Mouse (Mus musculus) CH12.LX (cell line): ENCODE data around the gene Col18a1. TPM values are rescaled to one million over a fixed set of nuclear protein-coding genes. Genes with fewer than 3 reads are reported as not detected.

Source experiments
- DNase-seq: peaks from one replicate; pipeline ENCODE4 v3.0.0-alpha.2; 2013; ENCODE audit errors: extremely low read depth
- H3K27ac ChIP-seq: 2 replicates; pipeline ENCODE4 v1.5.1; 2012; ENCODE audit warnings: low read depth, mild to moderate bottlenecking, control low read depth, moderate library complexity; ENCODE audit not compliant: insufficient read depth
- H3K27me3 ChIP-seq: replicated peaks from 2 replicates; pipeline ENCODE3; 2012; ENCODE audit warnings: inconsistent platforms
- H3K36me3 ChIP-seq, 2 experiments: replicated peaks in 1 of 2; 2 replicates each; pipeline versions ENCODE3 to v1.6.1; 2012; ENCODE audit warnings: inconsistent platforms in 1 of 2, low read length in 1 of 2, mild to moderate bottlenecking in 1 of 2, mixed read lengths in 1 of 2, moderate library complexity in 1 of 2; ENCODE audit not compliant: control insufficient read depth in 1 of 2, insufficient read depth in 1 of 2
- H3K4me1 ChIP-seq, 2 experiments: 2 replicates each; pipeline ENCODE4 v1.6.1; 2012; ENCODE audit warnings: inconsistent platforms in 1 of 2, moderate library complexity in 1 of 2; ENCODE audit not compliant: insufficient read depth in 2 of 2, control insufficient read depth in 1 of 2
- H3K4me2 ChIP-seq: 2 replicates; pipeline ENCODE4 v1.6.1; 2012; ENCODE audit warnings: low read depth, mild to moderate bottlenecking, control low read depth; ENCODE audit not compliant: poor library complexity, insufficient read depth, severe bottlenecking
- H3K4me3 ChIP-seq, 3 experiments: fragments of 150-350 bp in 1 of 3; sonication (generic) in 1 of 3; replicated peaks in 1 of 3; 2 replicates each; pipeline versions ENCODE3 to v1.5.1; 2011 to 2012; ENCODE audit warnings: low read depth in 2 of 3, low read length in 2 of 3, mild to moderate bottlenecking in 2 of 3, moderate library complexity in 2 of 3, control low read depth in 1 of 3, improper control_type of control experiment in 1 of 3, inconsistent platforms in 1 of 3, mixed read lengths in 1 of 3; ENCODE audit not compliant: poor library complexity in 1 of 3
- H3K79me2 ChIP-seq: replicated peaks from 2 replicates; pipeline ENCODE4 v1.6.1; 2012; ENCODE audit warnings: mild to moderate bottlenecking, moderate library complexity; ENCODE audit not compliant: control insufficient read depth, poor library complexity, insufficient read depth, severe bottlenecking; ENCODE audit errors: extremely low read depth
- H3K9ac ChIP-seq: 2 replicates; pipeline ENCODE4 v1.6.1; 2012; ENCODE audit warnings: low read depth, mild to moderate bottlenecking, control low read depth, moderate library complexity; ENCODE audit not compliant: insufficient read depth
- H3K9me3 ChIP-seq: replicated peaks from 2 replicates; pipeline ENCODE3; 2012; ENCODE audit warnings: low read length, inconsistent platforms, mixed read lengths
- E2F4 ChIP-seq: IDR thresholded peaks from 2 replicates; pipeline ENCODE4 v1.6.1; 2011; ENCODE audit warnings: low read depth, low read length, improper control_type of control experiment; ENCODE audit not compliant: insufficient replicate concordance
- ELF1 ChIP-seq: IDR thresholded peaks from 2 replicates; pipeline ENCODE4 v1.6.1; 2014; ENCODE audit warnings: low read depth, mild to moderate bottlenecking, inconsistent platforms, low read length, improper control_type of control experiment
- EP300 ChIP-seq: IDR thresholded peaks from 2 replicates; pipeline ENCODE4 v1.6.1; 2011; ENCODE audit warnings: low read length, improper control_type of control experiment
- ETS1 ChIP-seq: conservative IDR thresholded peaks from 2 replicates; pipeline ENCODE4 v1.6.1; 2012; ENCODE audit warnings: low read depth, mild to moderate bottlenecking, inconsistent platforms, low read length, improper control_type of control experiment, moderate library complexity
- KAT2A ChIP-seq: IDR thresholded peaks from 2 replicates; pipeline ENCODE4 v1.6.1; 2012; ENCODE audit warnings: low read length, improper control_type of control experiment, inconsistent platforms; ENCODE audit not compliant: insufficient replicate concordance
- MAFK ChIP-seq: IDR thresholded peaks from 2 replicates; pipeline ENCODE4 v1.6.1; 2011; ENCODE audit warnings: low read length, improper control_type of control experiment; ENCODE audit not compliant: insufficient replicate concordance
- MXI1 ChIP-seq: IDR thresholded peaks from 2 replicates; pipeline ENCODE4 v1.6.1; 2011; ENCODE audit warnings: mild to moderate bottlenecking, low read depth, low read length, improper control_type of control experiment
- PAX5 ChIP-seq: IDR thresholded peaks from 2 replicates; pipeline ENCODE4 v1.6.1; 2012; ENCODE audit warnings: low read length, inconsistent platforms, mixed read lengths
- ZC3H11A ChIP-seq: IDR thresholded peaks from 2 replicates; pipeline ENCODE4 v1.6.1; 2012; ENCODE audit warnings: low read depth, mild to moderate bottlenecking, inconsistent platforms, low read length, improper control_type of control experiment
- dilution Hi-C: fragments of 300-500 bp; cut with MboI; formaldehyde crosslinking; loops from 2 replicates; pipeline ENCODE4 v1.14.3; 2020; ENCODE audit warnings: low sequenced_read_pairs; ENCODE audit not compliant: extremely low pct_unique_long_range_greater_than_20kb, extremely low pct_ligation_motif_present
- in situ Hi-C: fragments of 300-500 bp; cut with MboI; formaldehyde crosslinking; loops from 3 replicates; pipeline ENCODE4 v1.14.3; 2019; ENCODE audit warnings: low sequenced_read_pairs, low pct_ligation_motif_present, low pct_unique_long_range_greater_than_20kb, mixed read lengths
- polyA plus RNA-seq: library from polyadenylated mRNA; unstranded; fragments of >175 nt; gene quantifications from 2 replicates; pipeline ENCODE4 v1.2.1, GENCODE M21; 2012; ENCODE audit warnings: low read depth; ENCODE audit not compliant: insufficient read length
- total RNA-seq, 2 experiments: library from RNA; depleted of rRNA; stranded (reverse); fragments of 300-350 nt in 1 of 2; fragments of >200 nt in 1 of 2; gene quantifications; 2 replicates each; pipeline ENCODE4 v1.2.3; 2012 to 2014

The Col18a1 gene
- total and polyA plus RNA-seq, 3 experiments = 0.17 to 14.5 (median 1.7) TPM

- dilution Hi-C loops = no loop called here
- H3K36me3 ChIP-seq = no peaks in the 10 kb centered on the region
- H3K4me3 ChIP-seq = no peak overlapping the region
Observed at GRCm38 (mm10) chr10:77125078-77125731, 41.1 kb downstream of the Col18a1 start.

GRCm38 (mm10) chr10:77123953-77124352, 42.4 kb downstream of the Col18a1 start:
- Histone ChIP-seq H3K27me3 (peaks cover 54% of the 10 kb centered on the region), H3K4me1 (peaks cover 2 to 3% of the 10 kb centered on the region in 2 experiments; a peak in 1 of 4 replicates), H3K36me3 (no peaks in the 10 kb centered on the region), H3K27ac (no peak overlapping the region), H3K9ac (no peak overlapping the region), H3K4me2 (no peak overlapping the region), H3K9me3 (peaks cover 5% of the 10 kb centered on the region), H3K79me2 (no peaks in the 10 kb centered on the region), H3K4me3 (no peak overlapping the region)
- DNase-seq = no peak
- in situ Hi-C loops = no loop called here
- TF ChIP-seq ETS1 = no peak
- dilution Hi-C loops = no loop called here

More at GRCm38 (mm10) chr10:77125078-77125731, 41.1 kb downstream of the Col18a1 start:
- no peak overlapping the region for H3K9ac ChIP-seq
- H3K27ac ChIP-seq = no peak overlapping the region
- H3K79me2 ChIP-seq = no peaks in the 10 kb centered on the region
- peaks cover 2 to 3% of the 10 kb centered on the region in 2 experiments; a peak in 1 of 4 replicates for H3K4me1 ChIP-seq
- H3K4me2 ChIP-seq = no peak overlapping the region
- peaks cover 51% of the 10 kb centered on the region for H3K27me3 ChIP-seq
- in situ Hi-C loops = loop anchor here (5.0 to 25.0 kb wide), 2 partner anchors 43 to 362 kb away; no protein-coding TSS in a partner anchor
- TF ChIP-seq KAT2A = no peak
- no peak for TF ChIP-seq MXI1
- no peak for TF ChIP-seq MAFK
- TF ChIP-seq ELF1 = no peak
- no peak for TF ChIP-seq ZC3H11A
- TF ChIP-seq EP300 = no peak
- no peak for TF ChIP-seq PAX5
- no peak for TF ChIP-seq E2F4
- DNase-seq = no peak
- H3K9me3 ChIP-seq = peaks cover 5% of the 10 kb centered on the region

GRCm38 (mm10) chr10:77121287-77122022, 44.9 kb downstream of the Col18a1 start:
- Histone ChIP-seq H3K9ac (no peak overlapping the region), H3K27ac (no peak overlapping the region)
- dilution Hi-C loops (no loop called here), in situ Hi-C loops (no loop called here)
- no peak for TF ChIP-seq KAT2A
- TF ChIP-seq, all 38 proteins: peak for 0
- H3K9me3 ChIP-seq = peaks cover 5% of the 10 kb centered on the region
- no peaks in the 10 kb centered on the region for H3K36me3 ChIP-seq
- no peak overlapping the region for H3K4me2 ChIP-seq
- DNase-seq = no peak
- no peak overlapping the region for H3K4me3 ChIP-seq
- H3K79me2 ChIP-seq = no peaks in the 10 kb centered on the region
- H3K4me1 ChIP-seq = no peaks in the 10 kb centered on the region
- H3K27me3 ChIP-seq = peaks cover 59% of the 10 kb centered on the region
